Mouse (Mus musculus): ENCODE data around the gene Gm7075. TPM values are rescaled to one million over a fixed set of nuclear protein-coding genes. Genes with fewer than 3 reads are reported as not detected.
"Not testable (repeated sequence)": the region's sequence is repeated elsewhere in the genome, so short reads cannot be mapped to it uniquely, and the experiment has no call there.

Gm7075 gene
- not detected for total RNA-seq (2021)
- long read RNA-seq, transcript Gm7075-201 (1 exons, 425 nt) = major isoform, 37 of 37 reads
- long read RNA-seq, partial matches to known transcripts = 0 of 37 reads
- long read RNA-seq, other reads (novel, unspliced or antisense) = 0 of 37 reads

DNA sequence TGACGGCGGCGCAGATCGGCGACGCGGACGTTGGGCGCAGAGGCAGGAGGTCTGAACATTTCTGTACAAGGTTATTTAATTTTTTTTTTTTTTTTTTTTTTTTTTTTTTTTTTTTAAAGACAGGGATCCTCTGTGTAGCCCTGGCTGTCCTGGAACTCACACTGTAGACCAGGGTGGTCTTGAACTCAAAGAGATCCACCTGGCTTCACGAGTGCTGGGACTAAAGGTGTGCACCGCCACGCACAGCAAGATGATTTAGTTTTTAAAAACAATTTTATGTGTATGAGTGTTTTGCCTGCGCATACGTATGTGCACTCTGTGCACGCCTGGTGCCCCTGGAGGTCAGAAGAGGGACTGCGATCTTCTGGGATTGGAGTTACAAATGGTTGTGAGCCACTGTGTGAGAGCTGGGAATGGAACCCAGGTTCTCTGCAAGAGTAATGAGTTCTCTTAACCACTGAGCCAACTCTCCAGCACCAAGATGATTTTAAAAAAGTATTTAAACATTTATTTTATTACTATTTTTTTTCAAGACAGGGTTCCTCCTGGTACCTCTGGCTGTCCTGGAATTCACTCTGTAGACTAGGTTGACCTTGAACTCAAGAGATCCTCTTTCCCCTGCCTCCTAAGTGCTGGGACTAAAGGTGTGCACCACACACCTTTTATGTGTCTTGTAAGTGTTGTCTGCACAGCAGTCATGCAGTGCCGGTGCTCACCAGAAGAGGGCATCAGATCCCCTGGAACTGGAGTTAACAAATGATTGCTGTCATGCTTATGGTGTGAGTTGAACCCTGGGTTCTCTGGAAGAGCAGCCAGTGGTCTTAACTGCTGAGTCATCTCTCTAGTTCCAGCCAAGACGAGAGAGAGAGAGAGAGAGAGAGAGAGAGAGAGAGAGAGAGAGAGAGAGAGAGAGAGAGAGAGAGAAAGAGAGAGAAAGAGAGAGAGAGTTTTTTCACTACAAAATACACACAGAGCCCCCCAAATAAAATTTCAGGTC lies at the start of gene Gm7075:
Gm7075 (minus strand) TSS at position 51 of the 997 bp plus-strand sequence.
- peak; percentile 52 to 55 for DNase-seq (ENCODE audit: low spot score in 2 of 2)

DNA sequence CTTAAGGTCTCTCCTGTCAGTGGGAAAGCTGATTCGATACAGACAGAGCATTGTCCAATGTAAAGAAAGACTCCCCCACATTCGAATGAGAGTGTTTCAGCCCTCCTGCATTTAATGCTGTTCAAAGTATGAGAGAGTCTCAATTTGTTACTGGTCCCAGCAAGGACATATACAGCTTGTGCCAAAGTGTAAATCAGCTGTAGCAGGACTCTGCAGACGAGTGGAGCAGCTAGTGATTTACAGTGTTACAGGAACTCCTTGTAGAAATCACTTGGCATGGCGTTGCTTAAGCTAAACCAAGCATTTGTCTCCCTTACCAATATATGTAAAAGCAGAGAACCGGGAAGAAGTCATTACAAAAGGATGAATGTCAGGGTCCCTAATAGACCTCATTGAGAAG lies 39.3 kb upstream of the Gm7075 start:
- no peak for DNase-seq (ENCODE audit: low spot score in 2 of 2)

DNA sequence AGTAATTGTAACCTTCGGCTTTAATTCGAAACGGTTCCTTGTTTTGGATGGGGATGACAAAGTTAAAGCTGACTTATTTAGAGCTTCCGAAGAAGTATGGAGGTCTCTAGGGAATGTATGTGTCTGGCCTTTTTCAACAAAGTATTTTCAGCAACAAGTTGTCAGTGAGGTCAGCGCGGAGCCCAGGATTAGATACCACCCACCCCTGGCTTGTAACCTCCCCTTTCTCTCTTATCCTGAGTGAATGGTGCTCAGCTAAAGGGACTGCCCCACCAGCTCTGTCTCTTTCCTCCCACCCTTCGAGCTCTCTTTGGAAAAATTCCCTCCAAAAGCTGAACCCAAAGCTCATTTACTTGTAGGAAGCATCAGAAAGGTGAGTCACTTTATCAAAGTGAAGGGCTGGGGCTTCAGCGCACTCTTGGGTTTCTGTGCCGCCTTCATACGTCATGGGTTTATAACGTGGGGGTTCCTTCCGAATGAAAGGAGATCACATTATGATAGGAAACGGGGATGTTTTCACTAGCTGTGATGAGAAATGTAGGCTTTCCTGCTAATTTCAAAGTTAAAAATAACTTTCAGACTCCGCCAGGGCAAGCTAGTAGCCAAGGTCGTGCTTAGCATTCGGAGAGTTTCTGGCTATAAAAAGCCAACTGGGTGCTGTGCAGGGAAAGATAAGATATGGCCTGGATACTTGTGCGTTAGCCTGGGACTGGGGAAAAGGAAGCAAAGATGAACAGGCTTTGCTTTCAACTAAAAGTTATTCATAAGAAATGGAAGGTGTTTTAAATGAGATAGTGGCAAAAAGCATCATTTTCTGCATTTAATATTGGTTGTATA lies 35.9 kb upstream of the Gm7075 start:
- no peak for DNase-seq (ENCODE audit: low spot score in 2 of 2)

DNA sequence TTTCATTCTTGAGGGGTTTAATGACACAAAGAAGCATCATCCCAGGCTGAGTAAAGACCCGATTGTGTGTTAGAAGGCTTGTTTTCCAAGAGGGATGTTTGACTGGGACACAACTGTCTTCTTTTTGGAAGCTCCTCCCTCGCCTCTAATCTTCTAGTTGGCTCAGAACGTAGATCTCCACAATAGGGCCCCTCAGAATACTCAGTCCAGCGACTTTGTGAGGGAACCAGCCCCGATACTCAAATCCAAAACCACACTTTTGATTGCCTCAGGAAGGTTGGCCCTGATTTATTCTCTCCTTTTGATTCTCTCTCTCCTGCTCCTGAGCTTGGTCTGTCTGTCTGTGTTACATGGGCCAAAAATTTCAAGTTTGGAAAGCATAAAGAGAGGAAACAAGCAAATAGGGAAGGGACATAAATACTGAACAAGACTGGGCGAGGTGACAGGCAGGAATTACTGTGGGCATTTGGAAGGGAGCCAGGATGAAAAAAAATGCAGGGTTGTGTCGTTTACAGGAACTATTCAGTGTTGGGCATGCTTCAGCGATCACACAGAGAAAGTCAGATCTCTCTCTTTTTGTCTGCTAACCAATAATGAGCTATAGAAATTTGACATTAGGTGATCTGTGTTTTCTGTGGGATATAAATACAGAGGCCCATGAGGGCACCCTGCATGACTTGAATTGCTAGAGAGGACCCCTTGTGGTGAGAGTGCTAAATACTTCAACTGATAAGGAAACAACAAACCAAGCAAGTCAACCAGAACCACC lies 33.7 kb upstream of the Gm7075 start:
- DNase-seq (ENCODE audit: low spot score in 2 of 2) = no peak

DNA sequence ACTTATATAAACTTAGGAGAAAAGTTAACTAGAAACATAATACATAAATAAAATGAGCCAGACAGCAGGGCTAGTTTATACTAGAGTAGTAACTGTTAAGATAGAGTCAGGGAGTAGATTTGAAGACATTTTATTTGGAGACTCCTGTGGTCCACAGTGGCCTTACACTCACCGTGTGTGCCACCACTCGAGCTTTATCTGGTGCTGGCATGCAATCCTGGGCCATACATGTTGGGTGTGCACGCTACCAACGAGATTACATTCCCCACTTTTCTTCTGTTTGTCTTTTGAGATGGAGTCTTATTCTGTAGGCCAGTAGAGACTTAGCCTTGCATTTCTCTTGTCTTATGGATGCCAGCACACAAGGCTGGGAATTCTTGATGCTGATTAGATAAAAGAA lies 32.3 kb upstream of the Gm7075 start:
- DNase-seq (ENCODE audit: low spot score in 2 of 2) = no peak

DNA sequence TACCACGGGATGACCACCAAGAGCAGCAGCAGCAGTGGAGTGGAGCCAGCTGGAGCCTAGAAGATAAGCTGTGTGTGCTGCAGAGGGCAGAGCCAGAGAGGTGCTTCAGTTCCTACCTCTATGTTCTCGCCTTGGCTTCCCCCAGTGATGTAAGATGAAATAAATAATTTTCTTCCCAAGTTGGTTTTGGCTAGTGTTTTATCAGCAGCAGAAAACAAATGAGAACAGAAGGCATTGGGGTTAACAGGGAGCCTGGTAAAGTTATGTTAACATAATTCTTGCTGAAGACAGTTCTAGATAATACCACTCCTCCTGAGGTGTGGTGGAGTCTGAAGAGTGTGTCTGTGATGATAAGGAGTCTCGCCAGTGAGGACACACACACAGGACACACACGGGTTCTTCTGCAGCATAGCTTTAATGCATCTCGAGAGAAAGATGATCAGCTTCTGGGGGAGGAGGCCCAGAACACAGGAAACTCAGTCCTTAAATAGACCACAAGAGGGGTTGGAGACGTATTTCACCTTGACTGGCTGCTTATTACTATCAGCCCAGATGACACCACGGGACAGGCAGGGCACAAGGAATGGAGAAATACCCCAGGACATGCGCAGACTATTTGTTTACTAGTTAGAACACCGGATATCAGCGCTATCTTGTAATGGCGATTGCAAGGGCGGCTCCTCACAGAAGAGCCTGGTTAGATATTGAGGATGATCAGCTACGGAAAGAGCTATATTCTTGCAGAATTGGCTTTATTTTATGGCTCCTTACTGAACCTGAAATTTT lies 23.2 kb upstream of the Gm7075 start:
- not testable (repeated sequence) for DNase-seq (ENCODE audit: low spot score in 2 of 2)

DNA sequence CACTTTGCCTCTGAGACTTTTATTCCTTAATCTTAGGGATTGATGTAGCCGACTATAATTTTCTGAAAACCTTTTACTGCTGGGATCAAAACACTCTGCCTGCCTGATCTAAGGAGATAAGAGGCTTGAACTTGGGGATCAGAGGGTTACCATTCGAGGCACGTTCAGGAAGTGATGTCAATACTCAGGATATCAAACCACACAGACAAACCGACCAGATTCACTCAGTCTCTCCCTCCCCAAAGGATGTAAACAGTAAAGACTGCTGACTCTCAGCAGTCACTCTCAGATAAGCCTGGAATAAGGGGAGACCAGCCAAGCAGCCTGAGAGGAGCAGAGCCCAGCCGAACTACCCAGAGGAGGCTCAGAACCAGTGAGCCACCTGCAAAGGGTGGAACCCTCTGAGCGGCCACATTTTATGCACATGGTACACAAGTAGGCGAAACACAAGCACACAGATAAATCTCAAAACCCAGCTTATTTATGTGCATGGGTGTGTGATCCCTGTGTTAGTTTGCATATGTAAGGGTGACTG lies 18.2 kb upstream of the Gm7075 start:
- no peak for DNase-seq (ENCODE audit: low spot score in 2 of 2)

DNA sequence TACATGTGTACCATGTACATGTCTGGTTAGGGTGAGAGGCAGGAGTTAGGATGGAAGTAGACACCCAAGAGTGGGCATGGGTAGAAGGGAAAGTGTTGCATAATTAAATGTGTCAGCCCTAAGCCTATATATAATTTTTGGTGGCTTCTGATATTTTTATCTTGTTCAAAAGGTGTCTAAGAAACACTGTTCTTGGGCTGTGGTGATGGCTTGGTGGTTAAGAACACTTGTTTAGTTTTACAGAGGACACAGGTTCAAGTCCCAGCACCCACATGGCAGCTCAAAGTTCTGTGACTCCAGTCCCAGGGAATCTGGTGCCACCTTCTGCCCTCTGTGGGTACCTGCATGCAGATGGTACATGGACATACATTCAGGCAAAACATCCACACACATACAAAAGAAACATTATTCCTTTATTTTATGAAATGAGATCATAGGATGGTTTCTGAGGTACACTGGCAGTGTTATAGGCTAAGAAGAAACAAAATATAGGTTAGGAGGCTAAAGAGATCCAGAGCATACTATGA lies 17.2 kb upstream of the Gm7075 start:
- no peak for DNase-seq (ENCODE audit: low spot score in 2 of 2)

DNA sequence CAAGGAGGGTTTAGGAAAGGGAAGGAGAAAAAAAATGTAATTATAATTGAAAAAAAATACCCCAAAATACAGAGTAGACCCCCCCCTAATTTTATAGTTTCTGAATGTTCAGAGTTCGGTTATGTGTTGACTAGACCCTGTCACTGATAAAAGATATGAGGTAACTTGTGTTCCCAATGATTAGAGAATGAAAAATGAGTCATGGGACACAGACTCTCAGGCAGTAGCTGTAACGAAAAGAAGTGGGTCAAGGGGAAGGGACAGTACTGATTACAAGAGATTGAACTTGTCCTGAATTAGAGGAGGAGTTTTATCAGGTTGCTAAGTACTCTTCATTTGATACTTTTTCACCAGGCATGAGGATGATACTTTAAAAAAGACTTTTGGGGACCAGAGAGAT lies 11.3 kb upstream of the Gm7075 start:
- DNase-seq (ENCODE audit: low spot score in 2 of 2) = no peak

DNA sequence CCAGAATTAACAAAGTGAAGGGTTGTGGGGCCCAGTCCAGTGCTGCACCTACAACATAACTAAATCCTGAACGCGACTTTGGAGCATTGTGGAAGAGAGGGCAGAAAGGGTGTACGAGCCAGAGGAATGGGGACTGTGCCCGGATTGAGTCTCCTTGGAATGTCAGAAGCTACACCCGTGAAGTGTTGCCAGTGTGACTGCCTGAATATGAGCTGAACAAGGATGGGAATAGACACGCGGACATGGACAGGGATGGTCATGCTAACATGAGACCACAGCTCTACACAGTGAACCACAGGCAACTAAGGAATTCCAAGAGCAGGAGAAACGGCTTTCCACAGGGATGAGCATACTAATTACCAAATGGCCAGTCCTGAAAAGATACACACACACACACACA lies 10.5 kb upstream of the Gm7075 start:
- DNase-seq (ENCODE audit: low spot score in 2 of 2) = no peak

DNA sequence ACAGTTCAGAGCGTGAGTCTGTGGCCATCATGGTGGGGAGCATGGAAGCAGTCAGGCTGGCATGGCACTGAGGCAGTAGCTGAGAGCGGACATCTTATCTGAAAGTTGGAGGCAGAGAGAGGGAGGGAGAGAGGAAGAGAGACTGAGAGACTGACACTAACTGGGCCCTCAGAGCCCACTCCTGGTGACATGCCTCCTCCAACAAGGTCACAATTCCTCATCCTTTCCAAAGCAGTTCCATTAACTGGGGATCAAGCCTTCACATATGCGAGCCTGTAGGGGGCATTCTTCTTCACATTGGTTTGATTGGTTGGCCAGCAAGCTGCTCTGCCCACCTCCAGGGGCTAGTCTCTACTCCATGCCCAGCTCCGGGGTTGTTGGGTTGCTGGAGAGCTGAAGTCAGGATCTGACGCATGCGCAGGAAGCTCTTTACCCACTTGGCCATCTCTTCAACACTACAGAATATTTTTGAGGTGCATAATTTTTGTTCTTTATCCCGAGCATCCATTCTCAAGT lies 9.7 kb upstream of the Gm7075 start:
- no peak for DNase-seq (ENCODE audit: low spot score in 2 of 2)

DNA sequence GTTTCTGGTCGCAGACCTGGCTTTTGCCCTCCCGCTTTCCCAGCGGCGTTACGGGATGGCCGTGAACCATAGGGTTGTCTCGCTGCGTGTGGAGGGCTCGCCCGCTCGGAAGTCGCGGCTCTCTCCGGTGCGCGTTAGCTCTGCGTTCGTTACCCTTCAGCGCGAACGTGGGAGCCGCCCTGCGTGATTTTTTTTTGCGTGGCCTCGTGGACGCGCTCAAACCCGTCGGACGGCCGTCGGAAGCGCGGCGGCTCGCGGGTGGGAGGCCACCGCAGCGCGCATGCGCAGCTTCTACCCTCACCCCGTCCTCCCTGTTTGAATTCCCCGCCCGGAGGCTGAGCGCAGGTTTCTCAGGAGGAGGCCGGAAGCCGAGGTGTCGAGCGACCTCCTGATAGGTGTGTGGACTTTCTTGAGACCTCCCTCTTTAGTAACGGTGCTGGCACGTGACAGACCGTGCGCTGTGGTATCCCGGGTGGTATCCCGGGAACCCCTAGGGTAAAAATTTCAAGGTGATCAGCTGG lies 8.3 kb upstream of the Gm7075 start, which contains the start of gene Ctnna3:
Ctnna3 (plus strand) TSS at position 314 of the 521 bp plus-strand sequence.
- DNase-seq (ENCODE audit: low spot score in 2 of 2) = peak; percentile 77 to 88

DNA sequence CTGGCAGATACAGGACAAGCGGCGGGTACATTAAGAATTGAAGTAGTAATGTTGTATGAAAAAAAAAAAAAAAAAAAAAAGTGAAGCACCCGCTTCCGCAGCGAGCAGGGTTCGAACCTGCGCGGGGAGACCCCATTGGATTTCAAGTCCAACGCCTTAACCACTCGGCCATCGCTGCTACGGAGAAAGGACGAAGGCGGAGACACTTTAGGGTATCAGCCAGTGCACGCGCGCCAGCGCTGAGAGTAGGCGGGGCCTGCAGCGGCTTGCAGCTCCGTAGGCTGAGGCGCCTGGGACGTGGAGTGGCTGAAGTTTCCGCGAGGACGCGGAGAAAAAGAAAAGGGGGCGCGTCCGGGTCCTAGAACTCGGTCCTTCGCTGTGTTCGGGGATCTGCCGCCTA lies 7.8 kb upstream of the Gm7075 start:
- DNase-seq (ENCODE audit: low spot score in 2 of 2) = peak; percentile 100

DNA sequence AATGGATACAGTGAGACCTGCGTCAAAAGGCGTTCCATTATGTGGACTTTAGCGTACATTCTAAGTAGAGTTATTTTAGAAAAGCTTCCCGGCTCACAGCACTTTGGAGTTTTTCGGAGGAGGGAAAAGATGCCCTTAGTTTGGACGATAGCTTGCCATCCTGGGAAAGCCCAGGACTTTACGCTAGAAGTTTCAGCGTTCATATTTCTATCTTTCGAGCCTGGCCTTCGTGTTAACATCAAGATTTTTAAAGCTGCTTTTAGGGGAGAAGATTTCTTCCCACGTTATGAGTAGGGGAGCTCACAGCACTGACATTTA lies 7.4 kb upstream of the Gm7075 start:
- peak in 1 of 2 experiments; percentile 11 for DNase-seq (ENCODE audit: low spot score in 2 of 2)

DNA sequence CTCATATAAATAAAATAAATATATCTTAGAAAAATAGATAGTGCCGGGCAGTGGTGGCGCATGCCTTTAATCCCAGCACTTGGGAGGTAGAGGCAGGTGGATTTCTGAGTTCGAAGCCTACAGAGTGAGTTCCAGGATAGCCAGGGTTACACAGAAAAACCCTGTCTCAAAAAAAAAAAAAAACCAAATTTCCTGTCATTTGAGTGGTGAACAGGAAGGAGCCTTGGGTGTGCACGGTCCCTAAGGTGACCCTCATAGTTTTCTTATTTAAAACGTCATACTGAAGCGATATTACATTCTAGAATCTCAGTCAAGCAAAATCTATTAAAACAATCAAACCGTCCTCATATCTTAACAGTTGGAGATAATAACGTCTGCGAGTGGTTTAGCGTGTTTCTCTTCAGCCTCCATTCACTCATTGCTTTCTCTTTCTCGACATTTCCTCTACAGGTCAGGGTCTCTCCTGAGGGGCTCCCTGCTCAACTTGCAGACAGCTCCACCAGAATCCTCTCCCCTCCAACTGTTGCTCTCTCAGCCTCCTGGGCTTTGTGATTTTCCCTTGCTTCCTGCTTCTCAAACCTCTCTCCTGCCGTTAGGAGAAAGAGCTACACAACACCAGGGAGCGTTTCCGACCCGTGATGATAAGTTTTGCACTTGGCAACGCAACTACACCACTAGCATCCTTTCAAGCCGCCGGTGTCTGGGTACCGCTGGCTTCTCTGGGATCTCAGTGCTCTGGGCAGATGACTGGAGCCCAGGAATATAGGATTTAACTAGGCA lies 6.8 kb upstream of the Gm7075 start:
- peak; percentile 18 to 38 for DNase-seq (ENCODE audit: low spot score in 2 of 2)

DNA sequence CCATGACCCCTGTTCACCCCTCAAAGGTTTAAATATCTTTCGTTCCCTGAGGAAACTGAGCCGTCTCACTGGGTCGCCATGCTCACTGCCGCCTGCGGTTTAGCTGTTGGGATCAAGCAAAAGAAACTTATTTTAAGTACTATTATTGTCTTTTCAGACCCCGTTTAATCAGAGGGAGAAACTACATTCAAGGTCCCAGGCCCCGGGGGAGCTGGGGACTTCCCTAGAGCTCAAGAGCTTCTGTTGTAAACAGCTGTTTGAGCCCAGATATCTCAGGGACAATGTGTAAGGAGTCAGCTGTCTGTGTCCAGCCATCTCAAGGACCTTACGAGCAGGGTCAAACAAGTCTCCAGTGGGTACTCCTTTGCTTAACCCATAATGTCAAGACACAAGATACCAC lies 5.6 kb upstream of the Gm7075 start:
- no peak for DNase-seq (ENCODE audit: low spot score in 2 of 2)

DNA sequence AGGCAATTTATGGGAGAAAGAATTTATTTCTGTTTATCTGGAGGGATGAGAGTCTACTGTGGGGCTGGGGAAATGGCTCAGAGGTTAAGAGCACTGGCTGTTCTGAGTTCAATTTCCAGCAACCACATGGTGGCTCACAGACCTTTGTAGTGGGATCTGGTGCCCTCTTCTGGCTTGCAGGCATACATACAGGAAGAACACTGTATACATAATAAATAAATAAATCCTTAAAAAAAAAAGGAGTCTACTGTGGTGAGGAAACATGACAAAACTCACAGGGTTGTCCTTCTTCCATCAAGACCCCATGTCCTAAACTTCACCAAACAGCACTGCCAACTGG lies 2.9 kb upstream of the Gm7075 start:
- peak; percentile 22 to 46 for DNase-seq (ENCODE audit: low spot score in 2 of 2)

Data from layer of hippocampus, postnatal 10 days (tissue).